Mouse (Mus musculus) gonadal fat pad, adult 2 months (tissue): Measurements from ENCODE around the gene Scube1. TPM values are rescaled to one million over a fixed set of nuclear protein-coding genes. Genes with fewer than 3 reads are reported as not detected.

Source experiments
- DNase-seq: peaks from one replicate; pipeline ENCODE4 v3.0.0-alpha.2; 2012; ENCODE audit warnings: low read depth
- polyA plus RNA-seq: library from polyadenylated mRNA; depleted of rRNA; stranded (reverse); fragments of >200 nt; gene quantifications from 2 replicates; pipeline ENCODE4 v1.2.3, GENCODE M21; 2012; rRNA removed

Scube1 gene
- polyA plus RNA-seq, result 13.9 and 37.2 TPM in 2 replicates

- DNase-seq, result no peak
Measured at GRCm38 (mm10) chr15:83724886-83725269, at the start of gene Scube1. Scube1 (minus strand) TSS chr15:83725021.

DNA sequence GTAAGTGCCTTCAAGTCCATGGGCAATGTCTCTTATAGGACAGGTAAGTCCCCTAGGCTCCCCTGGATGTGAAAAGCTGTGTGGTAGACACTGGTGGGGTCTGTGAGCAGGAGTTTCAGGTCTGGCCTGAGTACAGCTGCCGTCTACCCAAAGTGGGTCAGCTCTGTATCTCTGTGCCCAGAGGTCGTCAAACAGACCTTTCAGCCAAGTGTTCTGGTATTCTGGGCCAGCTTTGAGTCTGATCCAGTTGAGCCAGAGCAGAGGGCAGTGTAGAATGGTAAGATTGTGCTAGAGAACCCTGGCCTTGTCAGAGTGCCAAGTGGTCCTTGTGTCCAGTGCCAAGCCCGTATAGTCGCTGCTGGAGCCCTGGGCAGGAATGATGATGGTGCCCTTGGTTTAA is 48.1 kb upstream of the Scube1 start:
- no peak for DNase-seq

- no peak for DNase-seq
Measured at GRCm38 (mm10) chr15:83772460-83772859, 47.6 kb upstream of the Scube1 start.

- no peak for DNase-seq
Measured at GRCm38 (mm10) chr15:83771346-83772053, 46.7 kb upstream of the Scube1 start.

DNA sequence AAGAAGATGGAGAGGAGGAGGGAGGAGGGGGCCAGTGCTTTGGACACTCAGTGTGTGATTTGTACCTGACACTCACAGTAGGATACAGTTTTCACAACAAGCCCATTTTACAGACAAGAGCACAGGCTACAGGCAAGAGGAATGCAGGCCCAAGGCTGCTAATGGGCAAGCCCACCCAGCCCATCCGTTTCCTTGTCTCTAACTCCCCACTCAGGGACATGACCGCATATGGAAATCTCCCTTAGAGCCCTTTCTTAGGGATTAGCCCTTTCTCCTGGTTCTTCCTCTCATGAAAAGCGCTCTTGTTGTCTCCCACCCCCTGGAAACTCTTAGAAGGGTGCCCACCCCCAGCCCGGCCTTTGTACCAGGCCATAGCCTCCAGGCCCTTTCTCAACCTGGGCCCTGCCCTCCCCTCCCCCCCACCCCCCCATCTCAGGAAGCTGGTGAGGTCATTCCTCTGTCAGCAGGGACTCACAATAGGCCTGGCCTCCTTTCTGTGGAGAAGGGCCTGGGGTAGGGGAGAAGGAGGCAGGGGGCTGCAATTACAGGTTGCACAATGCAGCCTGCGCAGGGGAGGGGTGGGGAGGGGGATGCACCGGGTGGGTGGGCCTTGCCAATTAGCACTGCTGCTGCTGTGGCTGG is 40.7 kb upstream of the Scube1 start:
- DNase-seq, result no peak

DNA sequence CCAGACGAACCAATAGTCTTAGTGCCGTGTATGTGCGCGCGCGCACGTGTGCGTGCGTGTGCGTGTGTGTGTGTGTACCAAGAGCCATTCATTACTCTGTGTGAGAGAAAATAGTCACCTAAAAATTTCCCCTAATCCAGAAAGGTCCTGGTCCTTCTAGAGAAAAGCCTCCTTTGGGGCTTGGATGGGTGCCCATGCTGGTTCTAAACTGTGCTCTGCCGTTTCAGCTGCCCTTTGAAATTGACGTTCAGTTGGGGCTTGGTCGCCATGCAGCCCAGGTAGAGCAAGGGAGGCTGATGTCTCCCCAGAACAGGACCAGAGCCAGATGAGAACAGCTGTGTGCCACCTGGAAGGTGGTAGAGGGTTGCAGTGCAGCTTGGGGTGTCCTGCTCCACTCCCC is 36.7 kb upstream of the Scube1 start:
- no peak for DNase-seq

GRCm38 (mm10) chr15:83760683-83761082 is 35.9 kb upstream of the Scube1 start:
- DNase-seq, result no peak

GRCm38 (mm10) chr15:83758958-83759357 is 34.1 kb upstream of the Scube1 start:
- no peak for DNase-seq

- no peak for DNase-seq
Measured at GRCm38 (mm10) chr15:83756742-83757141, 31.9 kb upstream of the Scube1 start.

DNA sequence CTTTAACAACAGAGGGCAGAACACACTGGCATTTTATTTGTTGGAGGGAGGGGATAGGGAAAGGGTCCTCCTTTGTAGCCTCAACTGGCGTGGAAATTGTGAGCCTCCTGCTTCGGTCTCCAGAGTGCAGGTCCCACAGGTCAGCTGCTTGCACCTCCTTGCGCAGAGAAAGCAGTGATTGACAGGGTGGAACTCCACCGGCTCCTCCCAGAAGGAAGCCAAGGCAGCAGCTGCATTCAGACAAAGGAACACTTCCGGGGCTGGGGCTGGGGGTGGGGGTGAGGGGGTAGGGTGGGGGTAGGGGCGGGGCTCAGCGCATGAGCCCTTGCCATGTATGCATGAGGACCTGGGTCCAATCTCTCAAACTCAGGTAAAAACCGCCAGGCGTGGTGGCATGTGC is 24.6 kb upstream of the Scube1 start:
- DNase-seq, result no peak

GRCm38 (mm10) chr15:83748986-83749385 is 24.2 kb upstream of the Scube1 start:
- no peak for DNase-seq

DNA sequence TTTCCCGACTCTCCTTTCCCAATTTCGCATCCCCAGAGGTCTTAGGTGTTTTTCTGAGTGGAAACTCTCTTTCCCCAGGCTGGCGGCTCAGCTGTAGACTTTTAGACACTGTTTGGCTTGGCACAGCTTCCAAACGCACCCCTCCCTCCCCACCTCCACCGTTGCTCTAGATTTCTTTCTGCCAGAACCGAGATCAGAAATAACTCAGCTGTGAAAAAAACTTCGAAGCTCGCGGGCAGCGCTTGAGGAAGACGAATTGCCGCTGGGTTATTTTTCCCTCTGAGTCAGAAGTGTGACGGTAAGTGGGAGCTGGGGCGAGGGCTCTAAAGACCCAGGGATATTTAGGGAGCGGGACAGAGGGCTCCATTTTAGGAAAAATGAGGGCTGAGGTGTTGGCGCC is 21.5 kb upstream of the Scube1 start:
- DNase-seq, result no peak

DNA sequence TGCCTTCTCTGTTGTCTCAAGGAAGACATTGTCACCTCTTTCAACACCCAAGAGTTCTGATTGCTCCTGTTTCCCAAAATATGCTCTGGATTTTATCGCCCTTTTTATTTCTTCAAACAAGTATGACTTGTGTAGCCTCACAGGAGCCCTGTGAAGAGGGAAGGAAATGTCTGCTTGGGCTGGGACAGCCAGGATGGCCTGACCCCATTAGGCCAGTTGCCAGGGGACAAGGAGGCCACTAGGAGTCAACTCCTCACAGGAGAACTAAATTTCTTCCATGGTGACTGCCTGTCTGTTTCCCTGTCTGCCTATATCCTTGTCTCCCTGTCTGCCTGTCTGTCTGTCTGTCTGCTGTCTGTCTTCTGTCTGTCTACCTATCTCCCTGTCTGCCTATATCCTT is 17.2 kb upstream of the Scube1 start:
- DNase-seq, result no peak

- no peak for DNase-seq
Measured at GRCm38 (mm10) chr15:83740676-83741422, 16.0 kb upstream of the Scube1 start.

DNA sequence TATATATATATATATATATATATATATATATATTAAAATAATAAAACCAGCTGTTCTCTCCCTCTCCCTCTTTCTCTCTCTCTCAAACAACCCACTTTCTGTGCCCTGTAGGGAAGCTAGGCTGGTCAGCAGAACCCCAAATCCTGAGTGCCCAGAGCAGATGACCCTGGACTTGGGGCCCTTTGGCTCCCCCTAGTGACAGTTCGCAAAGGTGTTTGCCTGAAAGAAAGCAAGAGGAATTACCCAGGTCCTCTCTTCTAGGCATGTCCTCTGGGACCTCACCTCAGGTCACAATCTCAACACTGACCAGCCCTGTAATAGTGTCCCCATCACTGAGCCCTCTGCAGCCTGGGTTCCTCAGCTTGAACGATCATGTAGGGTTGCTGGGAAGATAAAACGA is 2.8 kb upstream of the Scube1 start:
- DNase-seq, result no peak

DNA sequence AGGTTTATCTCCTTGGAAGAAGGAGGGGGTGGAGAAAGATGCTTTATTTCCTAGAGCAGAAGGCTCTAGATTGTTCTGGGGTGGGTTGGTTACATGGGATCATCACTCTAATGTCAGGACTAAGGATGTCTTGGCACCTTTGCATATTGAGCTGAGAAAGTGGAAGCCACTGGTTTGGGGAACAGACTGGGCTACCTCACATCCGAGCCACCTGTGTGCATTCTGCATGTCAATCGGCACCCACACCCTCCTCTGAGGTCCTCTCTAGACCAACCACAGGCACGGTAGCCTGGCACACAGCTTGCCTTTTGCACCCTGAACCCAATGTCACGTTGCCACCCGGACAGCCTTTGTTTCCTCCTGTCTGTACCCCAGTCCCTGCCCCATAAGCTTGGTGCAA is 1.9 kb upstream of the Scube1 start:
- no peak for DNase-seq

DNA sequence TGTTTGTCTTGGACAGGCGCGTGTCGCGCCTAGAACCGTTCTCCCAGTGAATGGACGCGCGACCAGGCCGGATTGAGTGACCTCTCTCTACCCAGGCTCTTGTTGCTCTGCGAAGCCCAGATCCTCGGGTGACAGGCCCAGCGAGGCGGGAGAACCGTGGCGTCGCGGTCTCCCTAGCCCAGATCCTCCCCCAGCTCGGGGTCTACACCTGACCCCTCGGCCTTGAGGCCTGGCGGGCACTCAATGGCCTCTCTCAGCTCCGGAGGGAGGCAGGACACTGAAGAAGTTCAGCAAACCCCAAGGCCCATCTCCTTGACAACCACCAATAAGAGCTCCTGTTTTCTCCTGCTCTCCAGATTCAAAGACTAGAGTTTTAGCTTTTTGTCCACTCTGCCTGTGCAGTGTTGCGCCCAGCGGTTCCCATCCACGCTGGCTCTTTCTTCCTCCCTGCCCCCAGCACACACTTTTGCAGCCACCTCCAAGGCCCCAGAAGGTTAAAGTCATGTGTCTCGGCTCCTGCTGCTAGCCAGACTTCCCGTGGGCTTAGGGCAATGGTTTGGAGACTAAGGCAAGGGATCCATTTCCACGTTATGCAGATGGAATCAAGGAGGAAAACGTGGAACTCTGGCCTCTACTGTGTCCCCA is 857 bp upstream of the Scube1 start:
- DNase-seq, result no peak

DNA sequence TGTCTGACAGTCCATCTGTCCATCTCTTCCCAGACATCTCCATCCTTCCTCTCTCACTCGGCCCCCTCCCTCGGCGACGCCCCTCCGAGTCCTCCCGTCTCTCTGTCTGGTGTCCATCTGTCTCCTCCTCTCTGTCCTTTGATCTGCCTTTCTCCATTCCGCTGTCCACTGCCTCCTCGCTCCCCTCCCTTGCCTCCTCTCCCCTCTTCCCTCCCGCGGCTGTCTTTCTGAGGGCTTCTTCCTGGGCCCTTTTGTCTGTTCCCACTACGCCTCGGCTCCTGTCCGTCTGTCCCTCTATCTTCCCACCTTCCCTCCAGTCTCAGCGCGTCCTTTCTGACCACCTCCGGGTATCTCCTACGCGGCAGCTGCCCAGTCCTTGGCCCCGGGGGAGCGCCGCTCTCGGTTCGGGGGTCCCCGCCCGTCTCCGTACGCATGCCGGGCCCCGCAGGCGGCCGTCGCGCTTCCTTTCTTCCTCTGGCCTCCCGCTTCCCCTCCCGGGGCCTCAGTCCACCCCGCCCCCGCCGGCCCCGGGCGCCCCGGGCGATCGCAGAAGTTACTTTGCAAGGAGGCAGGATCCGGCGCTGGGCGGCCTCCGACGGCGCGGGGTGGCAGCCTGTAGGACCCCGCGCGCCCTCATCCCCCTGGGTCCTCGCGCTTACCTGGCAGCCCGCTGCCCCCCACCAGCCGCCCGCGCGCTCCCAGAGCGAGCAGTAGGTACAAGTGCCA is 498 bp downstream of the Scube1 start:
- no peak for DNase-seq

GRCm38 (mm10) chr15:83715582-83716228 is 9.1 kb downstream of the Scube1 start:
- DNase-seq, result no peak

DNA sequence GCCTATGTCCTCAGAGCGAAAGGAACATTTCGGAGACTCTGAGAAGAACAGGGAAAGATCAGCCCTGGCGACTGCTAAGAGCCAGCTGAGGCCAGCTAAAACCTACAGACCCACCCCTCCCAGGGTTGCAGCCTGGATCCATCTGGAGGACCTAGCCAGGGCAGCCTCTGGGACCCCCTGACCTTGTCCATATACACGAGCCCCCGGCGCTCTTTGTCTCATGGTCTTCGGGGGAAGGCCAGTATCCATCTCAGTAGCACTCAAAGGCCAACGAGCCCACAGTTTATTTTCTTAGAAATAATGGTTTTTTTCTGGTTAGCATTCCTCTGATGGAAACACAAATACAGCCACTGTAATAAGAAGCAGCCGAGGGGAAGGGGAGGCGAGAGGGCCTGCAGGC is 12.0 kb downstream of the Scube1 start:
- no peak for DNase-seq

GRCm38 (mm10) chr15:83712361-83712760 is 12.5 kb downstream of the Scube1 start:
- no peak for DNase-seq
